Mouse (Mus musculus): Measurements from ENCODE around the gene Mybl2.
"Not testable (repeated sequence)": the region's sequence is repeated elsewhere in the genome, so short reads cannot be mapped to it uniquely, and the experiment has no call there.

Mybl2 gene

DNA sequence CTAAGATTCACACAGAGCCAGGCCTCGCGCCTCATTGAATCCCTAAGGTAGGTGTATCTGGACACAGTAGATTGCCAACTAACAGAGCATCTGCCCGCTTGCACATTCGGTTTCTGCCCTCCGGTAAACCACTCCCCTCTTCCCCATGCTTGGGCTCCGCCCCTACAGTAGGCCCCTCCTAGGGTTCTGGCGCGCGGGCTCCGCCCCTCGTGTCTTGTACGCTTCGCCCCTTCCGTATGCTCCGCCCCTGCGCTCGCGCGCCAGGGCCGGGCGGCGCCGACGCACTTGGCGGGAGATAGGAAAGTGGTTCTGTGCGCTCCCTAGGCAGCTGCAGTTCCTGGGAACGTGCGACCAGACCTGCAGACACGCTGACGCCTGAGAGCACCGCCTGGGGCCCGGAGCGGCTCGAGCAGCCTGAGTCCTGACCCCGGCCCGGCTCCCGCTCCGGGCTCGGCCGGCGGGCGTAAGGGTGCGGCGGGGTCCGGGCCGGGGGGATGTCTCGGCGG, at the start of gene Mybl2:
Gene Mybl2 (plus strand): TSS at position 353 of the 506 bp plus-strand sequence.
- peak; percentile 58 for DNase-seq

DNA sequence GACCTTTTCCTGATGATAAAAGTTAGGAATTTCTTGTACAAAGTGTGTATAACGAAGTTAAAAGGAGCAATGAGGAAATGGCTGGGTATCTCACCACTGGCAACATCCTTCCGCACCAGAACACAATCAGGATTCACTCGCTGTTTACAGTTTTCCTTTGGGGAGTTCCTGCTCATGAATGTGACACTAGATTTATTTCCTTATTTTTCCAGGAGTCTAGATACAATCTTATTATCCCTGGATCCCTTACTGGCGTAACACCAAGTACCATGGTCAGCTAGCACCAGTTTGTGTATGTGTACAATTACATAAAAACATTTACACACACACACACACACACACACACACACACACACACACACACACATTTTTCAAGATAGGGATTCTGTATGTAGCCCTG, 47.2 kb upstream of the Mybl2 start:
- no peak for DNase-seq

- DNase-seq, result peak; percentile 92
Measured at GRCm38 (mm10) chr2:163016916-163017743, 37.4 kb upstream of the Mybl2 start, which contains the start of gene Ift52. Gene Ift52, plus strand, starts transcription at chr2:163017354.

DNA sequence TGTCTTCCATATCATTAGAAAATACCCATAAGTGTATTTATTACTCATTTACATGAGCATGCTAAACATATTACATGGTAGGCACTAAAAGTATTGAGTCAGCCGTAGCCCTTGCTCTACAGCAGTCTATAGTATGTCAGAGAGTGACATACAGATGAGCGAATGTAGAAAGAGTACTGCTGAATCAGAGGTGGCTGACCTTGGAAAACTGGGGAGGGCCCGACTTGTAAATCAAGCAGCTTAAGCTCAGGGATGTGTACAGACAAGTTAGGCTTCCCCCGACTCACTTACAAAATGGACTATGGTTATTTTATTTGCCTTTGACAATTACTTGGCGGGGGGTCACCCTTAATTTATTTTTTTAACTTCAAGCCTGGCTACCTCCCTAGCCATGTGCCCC, 23.2 kb upstream of the Mybl2 start:
- DNase-seq, result no peak

- DNase-seq, result no peak
Measured at GRCm38 (mm10) chr2:163031757-163032156, 22.7 kb upstream of the Mybl2 start.

DNA sequence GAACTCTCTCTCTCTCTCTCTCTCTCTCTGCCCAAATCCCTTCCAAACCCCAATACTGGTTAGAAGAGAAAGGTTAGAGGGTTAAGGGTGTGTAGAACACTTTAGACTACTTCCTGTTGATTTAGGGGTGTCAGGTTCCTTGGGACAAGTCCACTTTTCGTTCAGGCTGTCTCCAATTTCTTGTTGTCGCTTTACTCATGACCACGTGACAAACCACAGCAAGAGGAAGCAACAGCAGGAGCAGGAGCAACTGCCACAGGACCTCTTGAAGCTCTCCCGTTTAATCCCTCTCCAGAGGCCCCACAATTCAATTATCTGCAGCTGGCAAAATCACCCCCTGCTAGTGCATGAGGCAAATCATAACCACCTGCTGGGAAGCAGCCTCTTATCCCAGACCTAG, 21.9 kb upstream of the Mybl2 start:
- no peak for DNase-seq

GRCm38 (mm10) chr2:163039940-163040339, 14.5 kb upstream of the Mybl2 start:
- no peak for DNase-seq

GRCm38 (mm10) chr2:163048125-163048524, 6.4 kb upstream of the Mybl2 start:
- peak; percentile 26 for DNase-seq

GRCm38 (mm10) chr2:163049116-163049515, 5.4 kb upstream of the Mybl2 start:
- DNase-seq, result no peak

GRCm38 (mm10) chr2:163051691-163052090, 2.8 kb upstream of the Mybl2 start:
- DNase-seq, result no peak

DNA sequence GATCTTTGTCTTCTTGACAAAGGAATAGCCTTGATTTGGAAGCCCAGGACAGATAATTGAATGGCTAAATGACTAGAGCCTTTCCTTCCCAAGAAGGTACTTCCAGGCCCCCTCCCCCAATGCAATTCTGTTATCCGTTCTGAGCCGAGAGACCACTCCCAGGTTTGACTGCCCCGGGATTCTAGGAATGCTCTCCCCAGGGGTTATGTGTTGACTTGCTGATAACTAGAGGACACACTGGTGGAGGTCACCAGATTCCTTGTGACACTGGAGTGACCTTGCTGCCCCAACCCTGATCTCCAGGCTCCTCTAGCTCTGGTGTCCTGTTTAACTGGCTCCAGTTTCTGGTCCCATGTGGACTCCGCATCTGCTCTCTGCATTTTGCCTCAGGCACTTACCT, 2.4 kb upstream of the Mybl2 start:
- no peak for DNase-seq

DNA sequence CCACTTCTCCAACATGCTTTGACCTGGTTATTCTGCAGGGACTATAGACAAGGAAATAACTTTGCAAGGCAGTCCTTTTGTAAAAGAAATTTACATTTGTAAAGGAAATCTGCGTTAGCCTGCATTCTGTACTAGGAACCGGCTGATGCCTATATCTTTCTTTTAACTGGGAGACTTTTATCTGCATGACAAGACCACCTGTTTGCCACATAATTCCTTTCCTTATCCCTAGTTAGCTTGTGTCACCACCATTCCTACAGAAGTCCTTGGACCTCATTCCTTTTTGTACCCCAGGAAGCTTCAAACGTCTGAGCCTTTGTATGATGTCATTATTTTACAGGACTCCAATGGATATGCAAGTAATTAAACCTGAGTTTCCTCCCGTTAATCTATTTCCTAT, 1.7 kb upstream of the Mybl2 start:
- no peak for DNase-seq

DNA sequence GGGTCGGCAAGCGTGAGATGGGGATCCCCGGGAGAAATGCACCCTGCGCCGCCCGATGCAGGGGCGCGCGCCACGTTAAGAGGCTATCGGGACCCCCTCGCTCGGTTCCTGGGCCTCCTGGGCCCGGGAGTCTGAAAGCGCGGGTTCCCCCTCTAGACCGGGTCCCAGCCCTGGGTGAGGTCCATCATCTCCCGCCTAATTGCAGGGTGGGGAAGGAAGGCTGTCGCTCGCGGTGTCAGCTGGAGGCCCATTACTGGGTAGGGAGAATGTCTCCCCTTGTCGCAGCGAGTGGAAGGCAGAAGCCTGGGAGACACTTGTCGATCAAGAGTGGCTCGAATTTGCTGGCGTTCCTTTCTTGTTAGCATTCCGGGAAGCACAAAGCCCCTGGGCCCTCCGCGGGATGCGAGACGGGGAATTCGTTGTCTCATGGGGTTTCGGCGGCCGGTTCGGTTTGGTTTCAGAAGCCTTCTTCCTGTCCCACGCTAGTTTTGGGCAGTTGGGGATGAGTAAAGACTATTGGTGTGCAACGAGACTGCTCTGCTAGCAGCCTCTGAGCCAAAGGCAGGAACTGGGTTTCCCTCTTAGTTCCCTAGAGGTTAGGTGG, 506 bp downstream of the Mybl2 start:
- DNase-seq, result no peak

DNA sequence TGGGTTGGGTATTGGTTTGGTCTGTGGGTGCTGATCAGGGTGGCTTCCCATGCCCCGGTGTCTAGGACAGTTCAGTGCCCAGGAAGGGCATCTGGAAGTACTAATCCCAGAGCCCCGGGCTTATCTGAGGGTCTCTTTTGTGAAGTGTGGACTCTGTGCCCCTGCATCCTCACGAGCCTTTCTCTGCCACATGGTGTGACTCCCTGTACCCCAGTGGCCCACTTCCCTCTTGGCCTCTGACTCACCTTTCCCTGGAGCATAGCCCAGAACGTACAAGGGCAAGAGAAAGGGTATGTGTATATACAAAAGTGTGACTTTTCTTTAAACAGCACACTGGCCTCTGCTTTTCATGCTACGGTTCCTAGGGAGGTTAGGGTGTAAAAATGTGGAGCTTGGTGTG, 1.2 kb downstream of the Mybl2 start:
- no peak for DNase-seq

- no peak for DNase-seq
Measured at GRCm38 (mm10) chr2:163056584-163056983, 2.1 kb downstream of the Mybl2 start.

DNA sequence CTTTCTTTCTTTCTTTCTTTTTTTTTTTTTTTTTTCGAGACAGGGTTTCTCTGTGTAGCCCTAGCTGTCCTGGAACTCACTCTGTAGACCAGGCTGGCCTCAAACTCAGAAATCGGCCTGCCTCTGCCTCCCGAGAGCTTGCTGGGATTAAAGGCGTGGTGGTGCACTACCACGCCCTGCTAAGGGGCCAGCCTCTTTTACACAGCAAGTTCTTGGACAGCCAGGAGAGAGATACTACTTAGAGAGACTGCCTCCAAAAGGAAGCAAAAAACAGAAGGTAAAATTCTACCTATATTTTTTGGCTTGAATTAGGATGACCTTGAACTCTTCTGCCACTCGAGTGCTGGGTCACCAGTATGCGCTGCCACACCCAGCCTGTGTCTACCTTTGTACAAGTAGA, 4.5 kb downstream of the Mybl2 start:
- DNase-seq, result not testable (repeated sequence)

DNA sequence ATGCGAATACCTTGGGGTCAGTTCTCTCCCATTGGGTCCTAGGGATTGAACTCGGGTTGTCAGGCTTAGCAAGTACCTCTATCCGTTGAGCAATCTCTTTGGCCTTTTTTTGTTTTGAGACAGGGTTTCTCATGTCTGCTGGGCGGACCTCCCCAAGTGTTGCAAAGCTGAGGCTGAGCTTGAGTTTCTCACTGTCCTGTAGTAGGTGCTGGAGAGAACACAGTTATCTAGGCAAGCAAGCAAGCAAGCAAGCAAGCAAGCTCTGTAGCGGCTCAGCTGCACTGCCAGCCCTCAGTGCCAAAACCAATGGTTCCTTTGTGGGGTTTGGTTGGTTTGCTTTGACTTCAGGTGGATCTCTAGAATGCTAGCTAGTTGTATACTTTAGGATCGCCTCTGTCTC, 6.1 kb downstream of the Mybl2 start:
- no peak for DNase-seq

- no peak for DNase-seq
Measured at GRCm38 (mm10) chr2:163061203-163062118, 7.0 kb downstream of the Mybl2 start.

DNA sequence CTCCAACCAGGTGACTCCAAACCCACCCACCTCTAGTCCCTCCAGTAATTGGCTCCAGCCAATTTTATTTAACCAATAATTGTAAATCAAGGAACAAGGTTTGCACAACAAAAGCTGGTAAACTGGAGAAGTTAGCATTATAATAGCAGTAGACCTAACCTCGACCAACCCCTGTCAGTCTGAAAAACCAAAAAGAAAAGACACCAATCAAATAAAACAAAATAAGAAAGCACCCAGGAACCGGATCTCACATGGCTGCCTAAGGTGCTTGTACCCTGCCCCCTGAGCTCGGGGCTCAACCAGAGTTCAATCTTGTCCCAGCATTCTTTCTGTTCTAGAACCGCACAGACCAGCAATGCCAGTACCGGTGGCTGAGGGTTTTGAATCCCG, 7.6 kb downstream of the Mybl2 start:
- no peak for DNase-seq

DNA sequence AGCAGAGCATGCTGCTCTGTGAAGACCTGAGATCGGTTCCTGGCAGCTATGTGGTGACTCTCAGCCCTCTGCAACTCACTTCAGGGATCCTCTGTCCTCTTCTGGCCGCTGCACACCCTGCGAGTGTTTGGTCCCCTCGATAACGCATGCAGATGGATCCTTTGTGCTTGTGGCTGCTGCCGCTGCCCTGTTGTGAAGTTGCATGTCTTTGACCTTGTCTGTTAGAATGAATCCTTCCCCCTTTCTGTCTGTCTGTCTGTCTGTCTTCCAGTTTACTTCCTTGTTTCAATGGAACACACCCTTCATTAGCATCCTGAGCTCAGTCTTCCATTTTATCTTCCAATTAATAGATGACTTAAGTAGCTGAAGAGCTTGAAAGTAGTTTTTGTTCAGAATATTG, 11.8 kb downstream of the Mybl2 start:
- no peak for DNase-seq

GRCm38 (mm10) chr2:163067233-163067632, 12.7 kb downstream of the Mybl2 start:
- no peak for DNase-seq

- no peak for DNase-seq
Measured at GRCm38 (mm10) chr2:163070213-163070612, 15.7 kb downstream of the Mybl2 start.

DNA sequence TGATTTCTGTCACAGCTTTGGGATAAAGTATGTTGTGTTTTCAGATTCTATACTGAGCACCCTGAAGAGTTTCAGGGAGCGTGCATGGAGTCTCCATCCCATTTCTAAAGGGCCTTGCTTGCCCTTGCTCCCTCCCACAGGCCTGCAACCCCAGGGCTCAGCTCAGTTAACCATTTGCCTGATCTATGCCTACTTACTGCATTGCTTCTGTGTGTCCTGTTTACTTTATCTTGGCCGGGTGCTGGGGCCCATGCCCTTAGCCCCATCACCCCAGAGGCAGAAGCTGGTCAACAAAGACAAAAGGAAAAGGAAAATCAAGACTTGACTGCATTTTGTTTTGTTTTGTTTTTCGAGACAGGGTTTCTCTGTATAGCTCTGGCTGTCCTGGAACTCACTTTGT, 17.1 kb downstream of the Mybl2 start:
- DNase-seq, result no peak
